Mouse (Mus musculus): ENCODE results near the gene Kcnv2. TPM values are rescaled to one million over a fixed set of nuclear protein-coding genes. Genes with fewer than 3 reads are reported as not detected.

Gene Kcnv2
- polyA plus RNA-seq, 1 experiment from 2014 or later = 0.07 TPM

GRCm38 (mm10) chr19:27316313-27317258 is 5.8 kb upstream of the Kcnv2 start:
- H3K9me3 ChIP-seq (ENCODE audit: control insufficient read depth, low read length) = no peaks in the 10 kb centered on the region
- H3K27me3 ChIP-seq (ENCODE audit: control insufficient read depth, insufficient read depth, low read length) = no peaks in the 10 kb centered on the region
- no peak overlapping the region for H3K27ac ChIP-seq (replicated peaks in 1 of 2; ENCODE audit: control insufficient read depth in 1 of 2, insufficient read depth in 1 of 2, low read depth in 2 of 2, low read length in 2 of 2)
- no peak for ATAC-seq (ENCODE audit: insufficient number of reproducible peaks, insufficient read depth, low FRiP score, low read depth)
- H3K4me3 ChIP-seq (ENCODE audit: control insufficient read depth in 1 of 2, insufficient read depth in 1 of 2, low read depth in 1 of 2, low read length in 2 of 2) = no peak overlapping the region
- no peak overlapping the region for H3K4me2 ChIP-seq (ENCODE audit: low read length)
- WGBS = 74% methylated on average over 10 of the region's 10 CpGs
- H3K9ac ChIP-seq (ENCODE audit: low read length) = no peak overlapping the region
- no peaks in the 10 kb centered on the region for H3K36me3 ChIP-seq (ENCODE audit: control insufficient read depth, insufficient read depth, low read length)
- peaks cover 0 to 2% of the 10 kb centered on the region in 2 experiments; a peak in 1 of 4 replicates for H3K4me1 ChIP-seq (ENCODE audit: control insufficient read depth in 2 of 2, insufficient read depth in 2 of 2, low read length in 2 of 2)

GRCm38 (mm10) chr19:27317337-27317736 is 5.1 kb upstream of the Kcnv2 start:
- no peak overlapping the region for H3K4me2 ChIP-seq (ENCODE audit: low read length)
- WGBS = 50% methylated on average over 5 of the region's 5 CpGs

GRCm38 (mm10) chr19:27322911-27323627 is 681 bp downstream of the Kcnv2 start:
- H3K4me2 ChIP-seq (ENCODE audit: low read length) = no peak overlapping the region
- 88% methylated on average over 42 of the region's 42 CpGs for WGBS
- H3K27ac ChIP-seq (replicated peaks in 1 of 2; ENCODE audit: control insufficient read depth in 1 of 2, insufficient read depth in 1 of 2, low read depth in 2 of 2, low read length in 2 of 2) = no peak overlapping the region

More at GRCm38 (mm10) chr19:27317337-27317736, 5.1 kb upstream of the Kcnv2 start:
- no peak overlapping the region for H3K27ac ChIP-seq (replicated peaks in 1 of 2; ENCODE audit: control insufficient read depth in 1 of 2, insufficient read depth in 1 of 2, low read depth in 2 of 2, low read length in 2 of 2)
- no peak for ATAC-seq (ENCODE audit: insufficient number of reproducible peaks, insufficient read depth, low FRiP score, low read depth)
- H3K27me3 ChIP-seq (ENCODE audit: control insufficient read depth, insufficient read depth, low read length) = no peaks in the 10 kb centered on the region
- H3K9me3 ChIP-seq (ENCODE audit: control insufficient read depth, low read length) = no peaks in the 10 kb centered on the region
- H3K36me3 ChIP-seq (ENCODE audit: control insufficient read depth, insufficient read depth, low read length) = no peaks in the 10 kb centered on the region
- H3K4me3 ChIP-seq (ENCODE audit: control insufficient read depth in 1 of 2, insufficient read depth in 1 of 2, low read depth in 1 of 2, low read length in 2 of 2) = no peak overlapping the region
- no peak overlapping the region for H3K9ac ChIP-seq (ENCODE audit: low read length)
- peaks cover 2 to 3% of the 10 kb centered on the region in 2 experiments; a peak in 3 of 4 replicates for H3K4me1 ChIP-seq (ENCODE audit: control insufficient read depth in 2 of 2, insufficient read depth in 2 of 2, low read length in 2 of 2)

DNA sequence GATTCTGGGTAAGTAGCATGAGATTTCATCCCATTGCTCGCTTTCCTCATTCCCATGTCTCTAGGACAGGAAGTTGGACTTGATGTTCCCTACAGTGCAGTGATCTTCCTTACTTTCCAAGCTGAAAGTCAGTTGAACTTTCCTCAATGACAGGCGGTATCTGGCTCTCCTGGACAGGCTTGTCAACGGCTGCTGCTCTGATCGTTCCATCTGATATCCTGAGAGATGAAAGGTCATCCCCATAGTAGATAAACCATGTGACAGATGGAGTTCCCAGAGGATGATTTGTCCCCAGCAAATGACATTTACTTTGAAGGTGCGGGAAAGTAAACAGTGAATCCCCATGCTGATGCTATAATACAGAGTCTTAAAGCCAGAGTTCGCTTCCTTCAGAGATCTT is 3.2 kb downstream of the Kcnv2 start:
- WGBS = 65% methylated on average over 6 of the region's 6 CpGs
- H3K9me3 ChIP-seq (ENCODE audit: control insufficient read depth, low read length) = no peaks in the 10 kb centered on the region
- peaks cover 7 to 11% of the 10 kb centered on the region in 2 experiments for H3K4me1 ChIP-seq (ENCODE audit: control insufficient read depth in 2 of 2, insufficient read depth in 2 of 2, low read length in 2 of 2)
- no peaks in the 10 kb centered on the region for H3K27me3 ChIP-seq (ENCODE audit: control insufficient read depth, insufficient read depth, low read length)
- H3K36me3 ChIP-seq (ENCODE audit: control insufficient read depth, insufficient read depth, low read length) = no peaks in the 10 kb centered on the region
- H3K9ac ChIP-seq (ENCODE audit: low read length) = no peak overlapping the region
- ATAC-seq (ENCODE audit: insufficient number of reproducible peaks, insufficient read depth, low FRiP score, low read depth) = no peak
- no peak overlapping the region for H3K4me3 ChIP-seq (ENCODE audit: control insufficient read depth in 1 of 2, insufficient read depth in 1 of 2, low read depth in 1 of 2, low read length in 2 of 2)
- no peak overlapping the region for H3K4me2 ChIP-seq (ENCODE audit: low read length)
- no peak overlapping the region for H3K27ac ChIP-seq (replicated peaks in 1 of 2; ENCODE audit: control insufficient read depth in 1 of 2, insufficient read depth in 1 of 2, low read depth in 2 of 2, low read length in 2 of 2)

More at GRCm38 (mm10) chr19:27322911-27323627, 681 bp downstream of the Kcnv2 start:
- no peak overlapping the region for H3K9ac ChIP-seq (ENCODE audit: low read length)
- H3K4me3 ChIP-seq (ENCODE audit: control insufficient read depth in 1 of 2, insufficient read depth in 1 of 2, low read depth in 1 of 2, low read length in 2 of 2) = no peak overlapping the region
- no peaks in the 10 kb centered on the region for H3K9me3 ChIP-seq (ENCODE audit: control insufficient read depth, low read length)
- H3K27me3 ChIP-seq (ENCODE audit: control insufficient read depth, insufficient read depth, low read length) = no peaks in the 10 kb centered on the region
- ATAC-seq (ENCODE audit: insufficient number of reproducible peaks, insufficient read depth, low FRiP score, low read depth) = no peak
- H3K36me3 ChIP-seq (ENCODE audit: control insufficient read depth, insufficient read depth, low read length) = no peaks in the 10 kb centered on the region
- peaks cover 7 to 8% of the 10 kb centered on the region in 2 experiments for H3K4me1 ChIP-seq (ENCODE audit: control insufficient read depth in 2 of 2, insufficient read depth in 2 of 2, low read length in 2 of 2)

- no peak overlapping the region for H3K9ac ChIP-seq (ENCODE audit: low read length)
- H3K4me3 ChIP-seq (ENCODE audit: control insufficient read depth in 1 of 2, insufficient read depth in 1 of 2, low read depth in 1 of 2, low read length in 2 of 2) = no peak overlapping the region
- WGBS = 91% methylated on average over 6 of the region's 6 CpGs
- no peaks in the 10 kb centered on the region for H3K36me3 ChIP-seq (ENCODE audit: control insufficient read depth, insufficient read depth, low read length)
- ATAC-seq (ENCODE audit: insufficient number of reproducible peaks, insufficient read depth, low FRiP score, low read depth) = no peak
- H3K9me3 ChIP-seq (ENCODE audit: control insufficient read depth, low read length) = no peaks in the 10 kb centered on the region
- no peaks in the 10 kb centered on the region for H3K27me3 ChIP-seq (ENCODE audit: control insufficient read depth, insufficient read depth, low read length)
- no peak overlapping the region for H3K27ac ChIP-seq (replicated peaks in 1 of 2; ENCODE audit: control insufficient read depth in 1 of 2, insufficient read depth in 1 of 2, low read depth in 2 of 2, low read length in 2 of 2)
- H3K4me1 ChIP-seq (ENCODE audit: control insufficient read depth in 2 of 2, insufficient read depth in 2 of 2, low read length in 2 of 2) = peaks cover 4 to 6% of the 10 kb centered on the region in 2 experiments
- H3K4me2 ChIP-seq (ENCODE audit: low read length) = no peak overlapping the region
Observed at GRCm38 (mm10) chr19:27327569-27327968, 5.2 kb downstream of the Kcnv2 start.

DNA sequence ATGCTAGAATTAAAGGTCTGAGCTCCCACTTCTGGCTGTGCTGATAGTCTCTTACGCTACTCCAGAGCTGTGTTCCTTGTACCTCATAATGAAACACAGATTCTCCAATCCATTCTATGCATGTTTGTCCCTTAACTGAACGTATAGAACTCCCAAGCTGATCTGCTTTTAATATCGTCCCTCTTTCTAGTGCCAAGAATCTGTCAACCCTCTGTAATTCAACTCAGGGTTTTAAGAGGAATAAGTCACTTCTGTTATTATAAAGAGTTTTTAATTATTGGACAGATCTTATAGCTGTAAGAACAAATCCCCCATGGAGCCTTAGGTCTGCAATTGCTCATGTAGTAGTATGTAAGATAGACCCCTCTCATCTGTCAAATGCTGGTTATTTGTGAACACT is 5.8 kb downstream of the Kcnv2 start:
- 67% methylated on average over 3 of the region's 3 CpGs for whole genome bisulfite sequencing

DNA sequence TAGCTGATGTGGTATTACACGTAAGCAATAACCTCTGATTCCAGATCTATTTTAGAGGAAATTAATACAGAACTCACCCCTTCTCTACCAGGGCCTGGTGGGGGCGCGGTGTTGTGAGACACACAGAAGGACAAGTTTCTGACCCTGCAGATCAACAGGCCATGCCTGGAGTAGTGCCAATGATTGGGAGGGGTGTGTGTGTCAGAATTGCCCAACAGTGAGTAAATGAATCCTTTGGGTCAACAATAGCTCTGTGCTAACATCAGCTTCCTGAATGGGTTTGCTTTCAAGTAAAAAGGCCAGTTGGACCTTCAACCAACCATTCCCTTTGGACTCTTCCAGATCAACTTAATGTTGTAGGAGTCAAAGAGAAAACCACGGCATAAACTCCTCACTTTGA is 6.3 kb downstream of the Kcnv2 start:
- no peak for ATAC-seq (ENCODE audit: insufficient number of reproducible peaks, insufficient read depth, low FRiP score, low read depth)
- H3K4me3 ChIP-seq (ENCODE audit: control insufficient read depth in 1 of 2, insufficient read depth in 1 of 2, low read depth in 1 of 2, low read length in 2 of 2) = no peak overlapping the region
- no peak overlapping the region for H3K27ac ChIP-seq (replicated peaks in 1 of 2; ENCODE audit: control insufficient read depth in 1 of 2, insufficient read depth in 1 of 2, low read depth in 2 of 2, low read length in 2 of 2)
- H3K4me2 ChIP-seq (ENCODE audit: low read length) = no peak overlapping the region
- no peaks in the 10 kb centered on the region for H3K9me3 ChIP-seq (ENCODE audit: control insufficient read depth, low read length)
- 0 out of 4 replicates have a peak, but pooled peaks cover 0 to 3% of the 10 kb centered on the region in 2 experiments for H3K4me1 ChIP-seq (ENCODE audit: control insufficient read depth in 2 of 2, insufficient read depth in 2 of 2, low read length in 2 of 2)
- H3K9ac ChIP-seq (ENCODE audit: low read length) = no peak overlapping the region
- H3K36me3 ChIP-seq (ENCODE audit: control insufficient read depth, insufficient read depth, low read length) = no peaks in the 10 kb centered on the region
- H3K27me3 ChIP-seq (ENCODE audit: control insufficient read depth, insufficient read depth, low read length) = 0 out of 2 replicates have a peak, but pooled peaks cover 9% of the 10 kb centered on the region
- WGBS = 83% methylated on average over 4 of the region's 4 CpGs

More for the DNA sequence above, 5.8 kb downstream of the Kcnv2 start:
- H3K36me3 ChIP-seq (ENCODE audit: control insufficient read depth, insufficient read depth, low read length) = no peaks in the 10 kb centered on the region
- peaks cover 0 to 3% of the 10 kb centered on the region in 2 experiments; a peak in 1 of 4 replicates for H3K4me1 ChIP-seq (ENCODE audit: control insufficient read depth in 2 of 2, insufficient read depth in 2 of 2, low read length in 2 of 2)
- H3K9me3 ChIP-seq (ENCODE audit: control insufficient read depth, low read length) = no peaks in the 10 kb centered on the region
- H3K4me3 ChIP-seq (ENCODE audit: control insufficient read depth in 1 of 2, insufficient read depth in 1 of 2, low read depth in 1 of 2, low read length in 2 of 2) = no peak overlapping the region
- no peak overlapping the region for H3K27ac ChIP-seq (replicated peaks in 1 of 2; ENCODE audit: control insufficient read depth in 1 of 2, insufficient read depth in 1 of 2, low read depth in 2 of 2, low read length in 2 of 2)
- H3K27me3 ChIP-seq (ENCODE audit: control insufficient read depth, insufficient read depth, low read length) = 0 out of 2 replicates have a peak, but pooled peaks cover 4% of the 10 kb centered on the region
- ATAC-seq (ENCODE audit: insufficient number of reproducible peaks, insufficient read depth, low FRiP score, low read depth) = no peak
- no peak overlapping the region for H3K4me2 ChIP-seq (ENCODE audit: low read length)
- H3K9ac ChIP-seq (ENCODE audit: low read length) = no peak overlapping the region
